Mouse (Mus musculus) C2C12 (cell line): Measurements from ENCODE around the gene Slc35e4. TPM values are rescaled to one million over a fixed set of nuclear protein-coding genes. Genes with fewer than 3 reads are reported as not detected.

Experiments
- H3K27me3 ChIP-seq: one replicate; pipeline ENCODE4 v1.6.1; 2011; ENCODE audit not compliant: control insufficient read depth, insufficient read depth, insufficient read length
- H3K36me3 ChIP-seq: one replicate; pipeline ENCODE4 v1.6.1; 2011; ENCODE audit not compliant: control insufficient read depth, insufficient read depth
- H3K4me3 ChIP-seq: one replicate; pipeline ENCODE4 v1.5.1; 2011; ENCODE audit warnings: mild to moderate bottlenecking, control low read depth; ENCODE audit not compliant: poor library complexity, insufficient read depth, severe bottlenecking
- H3K79me2 ChIP-seq: one replicate; pipeline ENCODE4 v1.6.1; 2011; ENCODE audit not compliant: control insufficient read depth, insufficient read depth
- H3K79me3 ChIP-seq: one replicate; pipeline ENCODE4 v1.6.1; 2011; ENCODE audit warnings: low read depth, control low read depth
- H3ac ChIP-seq: one replicate; pipeline ENCODE3; 2011; ENCODE audit warnings: low read depth; ENCODE audit not compliant: control insufficient read depth, insufficient read length
- CEBPB ChIP-seq: IDR thresholded peaks from one replicate; pipeline ENCODE4 v1.6.1; 2011; ENCODE audit warnings: low read depth, mild to moderate bottlenecking, control low read depth, moderate library complexity
- CTCF ChIP-seq: IDR thresholded peaks from one replicate; pipeline ENCODE4 v1.5.1; 2011; ENCODE audit not compliant: control insufficient read depth, insufficient read depth, insufficient read length
- FOSL1 ChIP-seq: IDR thresholded peaks from one replicate; pipeline ENCODE4 v1.8.0; 2011; ENCODE audit warnings: mild to moderate bottlenecking, low read length; ENCODE audit not compliant: poor library complexity, insufficient read depth, severe bottlenecking
- MAX ChIP-seq: IDR thresholded peaks from one replicate; pipeline ENCODE4 v1.6.1; 2011; ENCODE audit warnings: mild to moderate bottlenecking, control low read depth
- MYOD1 ChIP-seq: IDR thresholded peaks from one replicate; pipeline ENCODE4 v1.6.1; 2011; ENCODE audit warnings: low read depth; ENCODE audit not compliant: control insufficient read depth, insufficient read length
- MYOG ChIP-seq: IDR thresholded peaks from one replicate; pipeline ENCODE4 v1.6.1; 2011; ENCODE audit not compliant: control insufficient read depth, insufficient read length; ENCODE audit errors: extremely low read depth
- USF1 ChIP-seq: IDR thresholded peaks from one replicate; pipeline ENCODE4 v1.6.1; 2011; ENCODE audit warnings: low read depth, mild to moderate bottlenecking, control low read depth, moderate library complexity
- polyA plus RNA-seq: library from polyadenylated mRNA; unstranded; fragments of >200 nt; fragmentation: generic; extraction: Trizol; gene quantifications from one replicate; pipeline ENCODE4 v1.2.1, GENCODE M21; 2012; ENCODE audit warnings: missing spikeins

Gene Slc35e4
- polyA plus RNA-seq, 1 experiment: 58.0 TPM

GRCm38 (mm10) chr11:3903046-3903445, 11.4 kb downstream of the Slc35e4 start:
- Histone ChIP-seq H3ac (no peak overlapping the region), H3K79me3 (peaks cover 42% of the 10 kb centered on the region), H3K79me2 (peaks cover 86% of the 10 kb centered on the region), H3K4me3 (no peak overlapping the region), H3K36me3 (peaks cover 76% of the 10 kb centered on the region), H3K27me3 (no peaks in the 10 kb centered on the region)
- TF ChIP-seq CEBPB (no peak), FOSL1 (no peak), MAX (no peak), CTCF (no peak), USF1 (no peak), MYOD1 (no peak), MYOG (no peak)

GRCm38 (mm10) chr11:3902516-3902915, 11.9 kb downstream of the Slc35e4 start:
- Histone ChIP-seq H3ac (no peak overlapping the region), H3K36me3 (peaks cover 76% of the 10 kb centered on the region), H3K79me3 (peaks cover 41% of the 10 kb centered on the region), H3K4me3 (no peak overlapping the region), H3K27me3 (no peaks in the 10 kb centered on the region), H3K79me2 (peaks cover 86% of the 10 kb centered on the region)
- TF ChIP-seq MYOG: no peak
- no peak for TF ChIP-seq USF1
- no peak for TF ChIP-seq MYOD1
- TF ChIP-seq MAX: no peak
- no peak for TF ChIP-seq CEBPB
- no peak for TF ChIP-seq CTCF
- no peak for TF ChIP-seq FOSL1

DNA sequence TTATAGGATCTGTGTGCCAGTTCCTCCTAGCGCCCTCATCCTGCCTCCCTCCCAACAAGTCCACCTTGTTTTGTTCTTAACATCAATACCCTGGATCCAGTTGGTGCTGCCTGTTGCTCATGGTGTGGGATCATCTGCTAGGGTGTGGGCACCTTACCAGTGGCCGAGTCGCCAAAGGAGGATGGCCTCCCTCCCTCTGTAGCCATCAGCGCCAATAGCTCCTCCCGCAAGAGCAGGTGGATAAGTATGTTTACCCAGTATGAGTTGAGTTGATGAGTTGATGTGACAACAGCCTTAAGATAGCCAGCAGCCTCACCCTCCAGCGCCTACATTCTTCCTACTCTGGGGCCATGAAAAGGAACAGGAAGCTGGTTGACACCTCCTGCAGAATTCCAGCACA, 14.2 kb downstream of the Slc35e4 start:
- Histone ChIP-seq H3K27me3 (no peaks in the 10 kb centered on the region), H3K4me3 (no peak overlapping the region), H3K79me3 (peaks cover 39% of the 10 kb centered on the region), H3K79me2 (peaks cover 91% of the 10 kb centered on the region), H3K36me3 (peaks cover 70% of the 10 kb centered on the region), H3ac (no peak overlapping the region)
- TF ChIP-seq MYOG: no peak
- no peak for TF ChIP-seq MAX
- no peak for TF ChIP-seq MYOD1
- no peak for TF ChIP-seq USF1
- TF ChIP-seq CEBPB: no peak
- no peak for TF ChIP-seq CTCF
- TF ChIP-seq FOSL1: no peak

DNA sequence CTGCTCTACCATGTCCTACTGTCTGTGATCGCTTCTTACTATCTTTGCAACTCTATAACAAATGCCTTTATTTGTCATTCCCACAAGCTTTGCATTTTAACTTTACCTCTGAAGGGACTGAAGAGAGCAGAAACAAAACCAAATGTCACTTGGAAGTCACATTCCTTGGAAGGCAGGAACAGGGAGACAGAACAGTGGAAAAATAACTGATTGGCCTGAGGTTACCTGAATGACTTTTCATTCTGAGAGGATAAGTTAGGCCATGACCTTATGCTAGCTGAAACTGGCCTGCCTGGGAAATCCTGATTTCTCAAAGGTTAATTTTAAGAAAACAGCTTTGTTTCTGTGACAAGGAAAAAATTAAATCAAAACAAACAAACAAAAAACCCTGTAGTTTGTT, 18.5 kb downstream of the Slc35e4 start:
- H3K36me3 ChIP-seq: peaks cover 41% of the 10 kb centered on the region

DNA sequence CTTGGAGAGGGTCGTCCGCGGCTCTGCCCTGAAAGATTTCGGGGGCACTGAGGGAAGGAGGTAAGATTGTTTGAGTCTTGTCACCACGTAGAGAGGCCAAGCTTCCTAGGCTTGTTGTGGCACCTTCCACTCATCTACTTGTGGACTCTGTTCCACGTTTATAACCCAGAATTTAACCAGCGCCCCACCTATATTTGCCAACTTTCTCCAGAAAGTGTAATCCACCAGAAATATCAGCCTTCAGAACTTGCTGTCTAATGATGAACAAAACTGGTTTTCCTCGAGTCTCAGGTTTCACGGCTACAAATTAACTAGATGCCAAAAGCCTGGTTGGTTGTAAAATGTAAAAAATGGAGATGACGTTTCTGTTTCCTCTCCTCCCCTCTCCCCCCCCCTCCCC, 19.0 kb downstream of the Slc35e4 start:
- Histone ChIP-seq H3K79me3 (peaks cover 28% of the 10 kb centered on the region), H3K36me3 (peaks cover 38% of the 10 kb centered on the region), H3ac (peak overlapping the region; percentile 46), H3K4me3 (peak overlapping the region; percentile 62), H3K27me3 (no peaks in the 10 kb centered on the region), H3K79me2 (peaks cover 49% of the 10 kb centered on the region)
- no peak for TF ChIP-seq USF1
- no peak for TF ChIP-seq MYOD1
- no peak for TF ChIP-seq FOSL1
- no peak for TF ChIP-seq MAX
- no peak for TF ChIP-seq CEBPB
- TF ChIP-seq MYOG: no peak
- TF ChIP-seq CTCF: no peak

More for the DNA sequence above, 18.5 kb downstream of the Slc35e4 start:
- H3K79me2 ChIP-seq: peaks cover 54% of the 10 kb centered on the region
- H3K79me3 ChIP-seq: peaks cover 28% of the 10 kb centered on the region
- H3K4me3 ChIP-seq: no peak overlapping the region
- H3K27me3 ChIP-seq: no peaks in the 10 kb centered on the region
- TF ChIP-seq FOSL1 (no peak), MAX (no peak)
- H3ac ChIP-seq: no peak overlapping the region
